Comparison of ENCODE assay signal across 10 mouse cellular contexts in genomic region chr9:63145249-63146125, GRCm38 (mm10). TPM values are rescaled to one million over a fixed set of nuclear protein-coding genes. Genes with fewer than 3 reads are reported as not detected.
DNase-seq lines count a peak whose midpoint lies in the region; ATAC-seq lines count a peak whose summit lies in the region.
"Had no signal": no experiment of that assay in that cellular context is flagged by ENCODE, and none has a peak within 500 bp of the region (broad histone marks: within the 10 kb centered on the region; RNA-seq: fewer than 3 reads in every experiment).

No protein-coding gene starts in this region.

- H3K4me3 ChIP-seq in kidney, embryonic 14.5 days (ENCODE audit: low read length), result peak overlapping the region; percentile 23; the same call in 1 of the 2 replicates
- peak overlapping the region; percentile 29 for H3K4me3 ChIP-seq in embryonic facial prominence, embryonic 13.5 days
- H3K4me3 ChIP-seq in intestine, embryonic 16.5 days (ENCODE audit: low read length), result peak overlapping the region; percentile 29
- peak overlapping the region; percentile 51 for H3K4me3 ChIP-seq in neural tube, embryonic 13.5 days

- ATAC-seq in kidney, embryonic 14.5 days (ENCODE audit: low FRiP score, low TSS enrichment), result no peak
- no peak for ATAC-seq in embryonic facial prominence, embryonic 13.5 days (ENCODE audit: insufficient number of reproducible peaks, insufficient read depth, low FRiP score, low TSS enrichment, low read depth)
- ATAC-seq in intestine, embryonic 16.5 days, result no peak
- ATAC-seq in neural tube, embryonic 13.5 days (ENCODE audit: low read depth), result no peak
- no peak for ATAC-seq in granulocyte monocyte progenitor cell, adult 5-6 weeks (replicated peaks; ENCODE audit: poor library complexity, severe bottlenecking)

- peaks cover 28% of the 10 kb centered on the region for H3K4me1 ChIP-seq in kidney, embryonic 14.5 days (ENCODE audit: control insufficient read depth, insufficient read depth, low read length)
- H3K4me1 ChIP-seq in embryonic facial prominence, embryonic 13.5 days, result peaks cover 71% of the 10 kb centered on the region
- H3K4me1 ChIP-seq in intestine, embryonic 16.5 days (ENCODE audit: control insufficient read depth, insufficient read depth, low read length), result peaks cover 42% of the 10 kb centered on the region
- H3K4me1 ChIP-seq in neural tube, embryonic 13.5 days (replicated peaks), result peaks cover 89% of the 10 kb centered on the region

- 1% methylated on average over 71 of the region's 73 CpGs for WGBS in kidney, embryonic 14.5 days
- under 1% methylated on average over 73 of the region's 73 CpGs for WGBS in embryonic facial prominence, embryonic 13.5 days
- WGBS in intestine, embryonic 16.5 days, result under 1% methylated on average over 73 of the region's 73 CpGs
- WGBS in neural tube, embryonic 13.5 days, result 1% methylated on average over 73 of the region's 73 CpGs

- H3K9me3 ChIP-seq in kidney, embryonic 14.5 days (ENCODE audit: control insufficient read depth, low read length), result no peaks in the 10 kb centered on the region
- H3K9me3 ChIP-seq in embryonic facial prominence, embryonic 13.5 days, result no peaks in the 10 kb centered on the region
- H3K9me3 ChIP-seq in intestine, embryonic 16.5 days (ENCODE audit: control insufficient read depth, low read length), result no peaks in the 10 kb centered on the region
- no peaks in the 10 kb centered on the region for H3K9me3 ChIP-seq in neural tube, embryonic 13.5 days

- H3K27me3 ChIP-seq in kidney, embryonic 14.5 days (ENCODE audit: control insufficient read depth, insufficient read depth, low read length), result peaks cover 100% of the 10 kb centered on the region
- H3K27me3 ChIP-seq in embryonic facial prominence, embryonic 13.5 days, result peaks cover 100% of the 10 kb centered on the region
- peaks cover 98% of the 10 kb centered on the region for H3K27me3 ChIP-seq in intestine, embryonic 16.5 days (replicated peaks; ENCODE audit: control insufficient read depth, insufficient read depth, low read length)
- H3K27me3 ChIP-seq in neural tube, embryonic 13.5 days, result peaks cover 99% of the 10 kb centered on the region

- no peak overlapping the region for H3K27ac ChIP-seq in kidney, embryonic 14.5 days (ENCODE audit: low read depth, low read length)
- no peak overlapping the region for H3K27ac ChIP-seq in embryonic facial prominence, embryonic 13.5 days
- H3K27ac ChIP-seq in intestine, embryonic 16.5 days (ENCODE audit: low read length), result no peak overlapping the region
- H3K27ac ChIP-seq in neural tube, embryonic 13.5 days (replicated peaks), result peak overlapping the region; percentile 93

- no peak overlapping the region for H3K4me2 ChIP-seq in kidney, embryonic 14.5 days (replicated peaks; ENCODE audit: low read depth, low read length)
- H3K4me2 ChIP-seq in embryonic facial prominence, embryonic 13.5 days, result peak overlapping the region; percentile 45
- H3K4me2 ChIP-seq in intestine, embryonic 16.5 days (ENCODE audit: low read depth, low read length), result peak overlapping the region; percentile 32
- peak overlapping the region; percentile 61 for H3K4me2 ChIP-seq in neural tube, embryonic 13.5 days

- no peaks in the 10 kb centered on the region for H3K36me3 ChIP-seq in kidney, embryonic 14.5 days (ENCODE audit: control insufficient read depth, insufficient read depth, low read length)
- H3K36me3 ChIP-seq in embryonic facial prominence, embryonic 13.5 days, result no peaks in the 10 kb centered on the region
- H3K36me3 ChIP-seq in intestine, embryonic 16.5 days (ENCODE audit: control insufficient read depth, insufficient read depth, low read length), result no peaks in the 10 kb centered on the region
- no peaks in the 10 kb centered on the region for H3K36me3 ChIP-seq in neural tube, embryonic 13.5 days

- DNase-seq in kidney, postnatal 10 days, result no peak
- DNase-seq in thymus, postnatal 14 days, result no peak
- DNase-seq in urinary bladder, postnatal 36 days (ENCODE audit: low spot score in 2 of 2), result no peak
- DNase-seq: cerebellum, postnatal 36 days had no signal

- H3K9ac ChIP-seq in kidney, embryonic 14.5 days (ENCODE audit: low read depth, low read length), result no peak overlapping the region
- H3K9ac ChIP-seq in embryonic facial prominence, embryonic 13.5 days, result no peak overlapping the region
- no peak overlapping the region for H3K9ac ChIP-seq in intestine, embryonic 16.5 days (ENCODE audit: low read depth, low read length)
- peak overlapping the region; percentile 74 for H3K9ac ChIP-seq in neural tube, embryonic 13.5 days

RNA-seq across cellular contexts. Expression of gene Skor1, which starts 3.3 kb away (rescaled TPM):
- polyA plus RNA-seq in kidney, embryonic 14.5 days (2014; fragmentation: Nextera tagmentation; extraction: Ambion mirVana), result not detected in 2 replicates
- 0.58 TPM in 1 of 2 replicates, not detected in the other for polyA plus RNA-seq in embryonic facial prominence, embryonic 13.5 days (2015; fragmentation: Nextera tagmentation; extraction: Ambion mirVana)
- not detected in 2 replicates for polyA plus RNA-seq in intestine, embryonic 16.5 days (2015; fragmentation: Nextera tagmentation; extraction: Ambion mirVana)
- 25.4 and 27.9 TPM in 2 replicates for polyA plus RNA-seq in neural tube, embryonic 13.5 days (2015; fragmentation: Nextera tagmentation; extraction: Ambion mirVana)
- not detected in 2 replicates for total RNA-seq in granulocyte monocyte progenitor cell, adult 5-6 weeks (2014; fragmentation: Nextera tagmentation)
- not detected in 2 replicates for total RNA-seq in granulocyte monocyte progenitor cell, adult 5-6 weeks (2017)
- total RNA-seq: MEL had no signal

Comparison
In these comparisons a context has a peak if more than half of its experiments do, and no peak if none do; other contexts are left out.
1. RNA of gene Skor1, which starts 3.3 kb away (polyA plus RNA-seq): 25.4 to 27.9 TPM in neural tube, embryonic 13.5 days; 0.58 TPM in embryonic facial prominence, embryonic 13.5 days, not detected in kidney, embryonic 14.5 days and not detected in intestine, embryonic 16.5 days; every median in the first group is over 10 times any median in the second.
2. Peak in every context shown above with its lines, with median percentiles within 50 percentile points of each other: H3K4me3 ChIP-seq.